ENCODE assay signal across 29 mouse cellular contexts in genomic region chr12:71222761-71223160, GRCm38 (mm10).
DNase-seq lines count a peak whose midpoint lies in the region; ATAC-seq and TF ChIP-seq lines count a peak whose summit lies in the region.
"Had no signal": no experiment of that assay in that cellular context is flagged by ENCODE, and none has a peak within 500 bp of the region (broad histone marks: within the 10 kb centered on the region; RNA-seq: fewer than 3 reads in every experiment).

No protein-coding gene starts in this region.

- H3K9ac ChIP-seq in ES-E14 (ENCODE audit: insufficient read depth, low read depth, low read length, poor library complexity, severe bottlenecking) = no peak overlapping the region
- H3K9ac ChIP-seq in midbrain, embryonic 13.5 days (replicated peaks) = no peak overlapping the region
- H3K9ac ChIP-seq: embryonic facial prominence, embryonic 13.5 days; forebrain, embryonic 12.5 days; heart, embryonic 12.5 days; heart, embryonic 15.5 days; hindbrain, embryonic 13.5 days had no signal

- H3K4me3 ChIP-seq in ES-E14 (ENCODE audit: insufficient read depth in 1 of 2, low read depth in 1 of 2, low read length in 2 of 2, poor library complexity in 1 of 2, severe bottlenecking in 1 of 2) = no peak overlapping the region
- H3K4me3 ChIP-seq in midbrain, embryonic 13.5 days (replicated peaks) = no peak overlapping the region
- H3K4me3 ChIP-seq: embryonic facial prominence, embryonic 10.5 days; embryonic facial prominence, embryonic 13.5 days; erythroblast, embryonic 14.5 days; forebrain, embryonic 12.5 days; gastrocnemius, adult 2 months; heart, embryonic 12.5 days; heart, embryonic 15.5 days; hindbrain, embryonic 10.5 days; hindbrain, embryonic 13.5 days had no signal

- no peak for ATAC-seq in midbrain, embryonic 13.5 days
- ATAC-seq: forebrain, embryonic 16.5 days; hindbrain, embryonic 16.5 days; intestine, postnatal 0 days had no signal

- in situ Hi-C loops in ES-E14 (cut with MboI; ENCODE audit: low sequenced_read_pairs in 2 of 2, unreplicated experiment in 2 of 2) = loop anchor here in 1 of 2 experiments (25.0 kb wide), 1 partner anchor 490 kb away; no protein-coding TSS in a partner anchor

- WGBS in midbrain, embryonic 13.5 days = 91% methylated on average over 6 of the region's 6 CpGs

- peaks cover 5% of the 10 kb centered on the region; the same call in 1 of the 2 replicates for H3K36me3 ChIP-seq in ES-E14 (ENCODE audit: control insufficient read depth, insufficient read depth, low read length, poor library complexity, severe bottlenecking)
- H3K36me3 ChIP-seq in midbrain, embryonic 13.5 days = peaks cover 49% of the 10 kb centered on the region

- H3K27ac ChIP-seq in ES-E14 (ENCODE audit: insufficient read depth, low read depth, low read length, poor library complexity, severe bottlenecking) = 0 out of 2 replicates have a peak overlapping the region, but pooled peaks have one; percentile 10
- no peak overlapping the region for H3K27ac ChIP-seq in midbrain, embryonic 13.5 days
- H3K27ac ChIP-seq: embryonic facial prominence, embryonic 10.5 days; embryonic facial prominence, embryonic 13.5 days; forebrain, embryonic 12.5 days; gastrocnemius, adult 2 months; heart, embryonic 15.5 days; hindbrain, embryonic 10.5 days; hindbrain, embryonic 13.5 days had no signal

- no peaks in the 10 kb centered on the region for H3K9me3 ChIP-seq in ES-E14 (ENCODE audit: control insufficient read depth, insufficient read depth, low read depth, low read length)
- no peaks in the 10 kb centered on the region for H3K9me3 ChIP-seq in midbrain, embryonic 13.5 days
- H3K9me3 ChIP-seq: embryonic facial prominence, embryonic 10.5 days; embryonic facial prominence, embryonic 13.5 days; forebrain, embryonic 12.5 days; G1E; heart, embryonic 15.5 days; hindbrain, embryonic 10.5 days; hindbrain, embryonic 13.5 days had no signal

- no peak overlapping the region for H3K4me2 ChIP-seq in midbrain, embryonic 13.5 days (replicated peaks)
- H3K4me2 ChIP-seq: embryonic facial prominence, embryonic 13.5 days; forebrain, embryonic 12.5 days; heart, embryonic 12.5 days; heart, embryonic 15.5 days; hindbrain, embryonic 13.5 days had no signal

- no peaks in the 10 kb centered on the region for H3K27me3 ChIP-seq in midbrain, embryonic 13.5 days
- H3K27me3 ChIP-seq: embryonic facial prominence, embryonic 13.5 days; forebrain, embryonic 12.5 days; heart, embryonic 12.5 days; heart, embryonic 15.5 days; hindbrain, embryonic 13.5 days had no signal

- H3K4me1 ChIP-seq in ES-E14 (ENCODE audit: control insufficient read depth in 2 of 2, insufficient read depth in 2 of 2, low read length in 2 of 2, poor library complexity in 1 of 2) = no peaks in the 10 kb centered on the region
- no peaks in the 10 kb centered on the region for H3K4me1 ChIP-seq in midbrain, embryonic 13.5 days (replicated peaks)
- H3K4me1 ChIP-seq: forebrain, embryonic 12.5 days; hindbrain, embryonic 10.5 days had no signal

- peak; percentile 74 to 87 for DNase-seq in adrenal gland, adult (ENCODE audit: inconsistent age in 2 of 2, low spot score in 1 of 2)
- DNase-seq in adrenal gland, postnatal 4 days (ENCODE audit: low spot score in 2 of 2) = no peak
- DNase-seq in ES-E14 (ENCODE audit: low read depth, low spot score) = no peak
- peak; percentile 61 for DNase-seq in adrenal gland, adult 8-10 months
- peak; percentile 74 for DNase-seq in adrenal gland, postnatal 25 days
- DNase-seq in urinary bladder, adult 2 months (ENCODE audit: low spot score) = no peak
- DNase-seq in cerebellum, adult 11 months = no peak
- DNase-seq: cerebellum, adult 8-10 months; cerebellum, postnatal 10 days; cerebellum, postnatal 36 days; embryo, embryonic 11 days; gastrocnemius, adult 2 months; gastrocnemius, postnatal 14 days; heart, postnatal 10 days; heart, postnatal 36 days; kidney, adult 2 months had no signal

TF ChIP-seq in ES-E14, 5 proteins besides CTCF, POLR2A, EP300 and RAD21:
- TF ChIP-seq MAFK (IDR thresholded peaks at IDR 0.05; ENCODE audit: insufficient read depth, low read depth, low read length) = no peak
- no peak for TF ChIP-seq ZNF384 (IDR thresholded peaks at IDR 0.05; ENCODE audit: low read depth, low read length)
- TF ChIP-seq CHD2 (IDR thresholded peaks at IDR 0.05; ENCODE audit: low read depth, low read length) = no peak
- TF ChIP-seq ZC3H11A (IDR thresholded peaks at IDR 0.05; ENCODE audit: borderline replicate concordance, low read depth, low read length) = no peak
- TF ChIP-seq HCFC1 (IDR thresholded peaks at IDR 0.05; ENCODE audit: borderline replicate concordance, insufficient read depth, low read length) = no peak

Comparison
In these comparisons a context has a peak if more than half of its experiments do, and no peak if none do; other contexts are left out.
1. DNase-seq: peak in adrenal gland, adult (2 of 2), adrenal gland, adult 8-10 months (single experiment) and adrenal gland, postnatal 25 days (single experiment); none in adrenal gland, postnatal 4 days (0 of 2), ES-E14 (single experiment), urinary bladder, adult 2 months (single experiment) and cerebellum, adult 11 months (single experiment).